Mouse (Mus musculus) retina, embryonic 14.5 days (tissue): Measurements from ENCODE around the gene Grhl3.
A peak's percentile ranks its signal among the peaks of the same experiment; 100 is the strongest.
"Not testable (repeated sequence)": the region's sequence is repeated elsewhere in the genome, so short reads cannot be mapped to it uniquely, and the experiment has no call there.

Source experiments
- DNase-seq: peaks from one replicate; pipeline ENCODE4 v3.0.0-alpha.2; 2015; ENCODE audit warnings: low spot score

Gene Grhl3

GRCm38 (mm10) chr4:135573251-135573808, at the start of gene Grhl3:
Grhl3 (minus strand) TSS chr4:135573630.
- DNase-seq = peak; percentile 50

GRCm38 (mm10) chr4:135622290-135622689, 48.9 kb upstream of the Grhl3 start:
- no peak for DNase-seq

- no peak for DNase-seq
Measured at GRCm38 (mm10) chr4:135620461-135620860, 47.0 kb upstream of the Grhl3 start.

- DNase-seq = no peak
Measured at GRCm38 (mm10) chr4:135617783-135618470, 44.5 kb upstream of the Grhl3 start.

GRCm38 (mm10) chr4:135617038-135617437, 43.6 kb upstream of the Grhl3 start:
- no peak for DNase-seq

GRCm38 (mm10) chr4:135615307-135615706, 41.9 kb upstream of the Grhl3 start:
- not testable (repeated sequence) for DNase-seq

GRCm38 (mm10) chr4:135609986-135610385, 36.6 kb upstream of the Grhl3 start:
- DNase-seq = no peak

- no peak for DNase-seq
Measured at GRCm38 (mm10) chr4:135607979-135608885, 34.8 kb upstream of the Grhl3 start.

GRCm38 (mm10) chr4:135606271-135606670, 32.8 kb upstream of the Grhl3 start:
- no peak for DNase-seq

GRCm38 (mm10) chr4:135601530-135601929, 28.1 kb upstream of the Grhl3 start:
- DNase-seq = no peak

- no peak for DNase-seq
Measured at GRCm38 (mm10) chr4:135599497-135600182, 26.2 kb upstream of the Grhl3 start.

- DNase-seq = no peak
Measured at GRCm38 (mm10) chr4:135598998-135599397, 25.6 kb upstream of the Grhl3 start.

GRCm38 (mm10) chr4:135597571-135597970, 24.1 kb upstream of the Grhl3 start:
- DNase-seq = no peak

- no peak for DNase-seq
Measured at GRCm38 (mm10) chr4:135595943-135596342, 22.5 kb upstream of the Grhl3 start.

GRCm38 (mm10) chr4:135591610-135592304, 18.3 kb upstream of the Grhl3 start:
- DNase-seq = peak; percentile 35

- no peak for DNase-seq
Measured at GRCm38 (mm10) chr4:135591086-135591485, 17.7 kb upstream of the Grhl3 start.

GRCm38 (mm10) chr4:135584838-135585237, 11.4 kb upstream of the Grhl3 start:
- DNase-seq = no peak

- no peak for DNase-seq
Measured at GRCm38 (mm10) chr4:135581222-135581910, 7.9 kb upstream of the Grhl3 start.

- no peak for DNase-seq
Measured at GRCm38 (mm10) chr4:135579695-135580094, 6.3 kb upstream of the Grhl3 start.

- DNase-seq = no peak
Measured at GRCm38 (mm10) chr4:135578490-135578889, 5.1 kb upstream of the Grhl3 start.
